Mouse (Mus musculus): Measurements from ENCODE around the gene Zfp600.
"Not testable (repeated sequence)": the region's sequence is repeated elsewhere in the genome, so short reads cannot be mapped to it uniquely, and the experiment has no call there.

The Zfp600 gene

GRCm38 (mm10) chr4:146156524-146156923 is at the start of gene Zfp600:
Gene Zfp600 (plus strand): TSS chr4:146156824.
- DNase-seq (ENCODE audit: low spot score), result not testable (repeated sequence)

- not testable (repeated sequence) for DNase-seq (ENCODE audit: low spot score)
Measured at GRCm38 (mm10) chr4:146162893-146163292, 6.3 kb downstream of the Zfp600 start.

DNA sequence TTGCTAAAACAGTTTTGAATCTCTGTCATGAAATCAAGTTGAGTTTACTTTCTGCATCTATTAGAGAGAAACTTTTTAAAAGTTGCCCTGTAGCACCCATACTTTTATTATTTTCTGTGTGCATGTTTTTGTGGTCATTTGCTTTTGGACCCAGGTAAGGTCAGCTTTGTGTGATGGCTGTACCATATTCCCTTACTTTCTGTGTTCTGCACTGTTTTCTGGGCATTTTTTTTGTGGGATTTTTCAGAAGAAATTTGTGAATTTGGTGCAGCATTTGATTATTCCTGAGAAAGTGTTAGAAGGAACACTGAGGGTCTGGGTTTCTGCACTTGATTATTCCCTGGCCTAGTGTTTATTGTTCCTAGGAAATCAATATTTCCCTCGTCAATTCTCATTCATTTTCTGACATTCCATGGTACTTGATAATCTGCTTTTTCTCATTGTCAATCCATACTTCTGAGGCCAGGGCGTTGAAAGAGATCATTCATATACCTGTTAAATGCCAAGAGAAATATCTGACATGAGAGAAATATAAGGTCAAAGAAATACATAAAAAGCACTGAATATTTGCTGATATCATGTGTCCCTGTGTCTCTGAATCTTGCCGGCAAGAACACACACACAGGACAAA is 10.7 kb downstream of the Zfp600 start:
- not testable (repeated sequence) for DNase-seq (ENCODE audit: low spot score)

GRCm38 (mm10) chr4:146167879-146168532 is 11.4 kb downstream of the Zfp600 start:
- DNase-seq (ENCODE audit: low spot score), result not testable (repeated sequence)

- DNase-seq (ENCODE audit: low spot score), result not testable (repeated sequence)
Measured at GRCm38 (mm10) chr4:146168730-146169215, 12.1 kb downstream of the Zfp600 start.

DNA sequence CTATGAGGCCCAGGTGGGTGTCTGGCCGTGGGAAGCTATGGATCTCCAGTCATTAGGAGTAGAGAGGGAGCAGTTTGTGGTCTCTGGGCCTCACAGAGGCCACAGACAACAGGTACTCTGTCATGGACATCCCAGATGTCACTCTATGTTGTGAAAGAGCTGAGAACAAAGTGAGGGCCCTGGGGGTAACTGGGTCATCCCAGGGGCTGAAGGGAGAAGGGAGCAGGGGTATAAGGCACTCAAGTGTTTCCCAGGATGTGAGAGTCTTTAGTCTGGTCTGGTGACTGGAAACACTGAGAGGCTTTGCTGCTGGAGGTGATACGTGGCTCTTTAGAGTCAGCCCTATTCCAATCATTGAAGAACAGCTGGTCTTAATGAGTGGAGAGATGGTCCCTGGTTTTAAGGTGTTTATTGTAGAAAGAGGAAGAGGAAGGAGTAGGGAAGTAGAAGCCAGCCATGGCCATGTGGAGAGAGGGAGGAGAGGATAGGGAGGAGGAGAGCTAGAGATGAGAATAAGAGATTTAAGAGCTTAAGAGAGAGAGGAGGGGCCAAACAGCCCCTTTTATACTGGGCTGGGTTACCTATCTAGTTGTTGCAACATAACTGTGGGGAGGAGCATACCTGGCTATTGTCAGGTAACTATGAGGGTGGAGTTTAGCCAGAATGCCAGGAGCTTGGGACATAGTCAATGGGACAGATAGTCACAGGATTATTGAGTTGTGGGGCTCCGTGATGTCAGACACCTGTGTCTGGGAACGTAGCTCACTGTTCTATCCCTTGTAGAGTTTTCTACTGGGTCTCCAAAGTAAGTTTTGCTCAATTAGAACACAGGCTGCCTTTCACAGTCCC is 17.0 kb downstream of the Zfp600 start:
- DNase-seq (ENCODE audit: low spot score), result not testable (repeated sequence)

DNA sequence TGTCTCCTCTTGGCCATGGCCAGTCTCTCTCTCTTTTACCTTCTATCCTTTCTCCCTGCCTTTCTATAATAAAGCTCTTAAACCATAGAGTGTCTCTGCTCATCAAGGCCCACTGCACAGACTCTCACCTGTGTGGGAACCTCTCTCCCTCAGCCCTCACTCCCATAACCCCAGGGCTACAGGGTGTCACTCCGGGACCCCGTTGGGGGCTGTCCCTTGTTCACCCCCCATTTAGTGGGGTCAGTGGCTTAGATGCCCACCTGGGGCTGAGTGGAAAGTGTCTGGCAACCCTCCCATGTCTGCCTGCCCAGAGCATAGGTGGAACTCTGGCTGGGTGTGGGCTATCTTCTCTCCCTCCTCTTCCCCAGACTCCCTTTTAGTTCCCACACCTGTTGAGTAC is 47.7 kb downstream of the Zfp600 start:
- not testable (repeated sequence) for DNase-seq (ENCODE audit: low spot score)

GRCm38 (mm10) chr4:146239252-146240244 is 82.9 kb downstream of the Zfp600 start:
- not testable (repeated sequence) for DNase-seq (ENCODE audit: low spot score)

DNA sequence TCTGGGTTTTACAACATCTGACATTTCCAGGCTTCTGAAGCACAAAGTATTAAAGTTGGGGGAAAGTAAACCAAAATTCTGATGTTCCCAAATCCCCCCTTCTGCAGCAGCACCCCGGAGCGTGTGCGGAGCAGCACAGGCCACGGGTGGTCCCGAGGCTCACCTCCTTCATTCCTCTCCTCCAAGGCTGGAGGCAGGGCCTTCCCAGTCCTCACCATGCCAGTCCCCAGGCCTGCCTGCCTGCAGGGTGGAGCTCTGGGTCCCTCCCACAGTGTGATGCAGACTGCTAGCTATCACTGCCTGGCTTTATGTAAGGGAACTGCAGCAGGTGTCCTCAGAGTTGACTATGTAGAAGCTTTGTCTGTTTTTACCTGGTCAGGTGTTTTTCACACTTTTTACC is 85.5 kb downstream of the Zfp600 start:
- not testable (repeated sequence) for DNase-seq (ENCODE audit: low spot score)

Data from urinary bladder, postnatal 25 days (tissue).